Mouse (Mus musculus): ENCODE results near the gene Timd2. TPM values are rescaled to one million over a fixed set of nuclear protein-coding genes. Genes with fewer than 3 reads are reported as not detected.

The Timd2 gene
- polyA plus RNA-seq, 1 experiment from 2014 or later: not detected

GRCm38 (mm10) chr11:46619929-46620328 lies 86.9 kb downstream of the Timd2 start:
- ATAC-seq (ENCODE audit: low FRiP score, low TSS enrichment) (no peak), DNase-seq (ENCODE audit: low spot score) (no peak)
- Histone ChIP-seq H3K4me1 (replicated peaks; ENCODE audit: control insufficient read depth, insufficient read depth) (no peaks in the 10 kb centered on the region), H3K4me2 (replicated peaks; ENCODE audit: low read depth) (no peak overlapping the region), H3K9ac (ENCODE audit: low read length) (no peak overlapping the region), H3K27me3 (ENCODE audit: control insufficient read depth, insufficient read depth, low read length) (no peaks in the 10 kb centered on the region), H3K36me3 (ENCODE audit: control insufficient read depth, insufficient read depth, low read length) (no peaks in the 10 kb centered on the region), H3K4me3 (ENCODE audit: low read depth, low read length) (no peak overlapping the region), H3K9me3 (ENCODE audit: control insufficient read depth, low read length) (no peaks in the 10 kb centered on the region), H3K27ac (replicated peaks) (no peak overlapping the region)
- 86% methylated on average over 1 of the region's 1 CpGs for WGBS
- no peak for TF ChIP-seq EP300 (optimal IDR thresholded peaks at IDR 0.05)
- no peak for TF ChIP-seq CTCF (IDR thresholded peaks at IDR 0.05; ENCODE audit: low read depth)

Other genes starting within 250 kb of the Timd2 start
- not detected in 2 replicates for gene Gm12169, start 182.8 kb downstream of the Timd2 start, polyA plus RNA-seq (2015; fragmentation: Nextera tagmentation; extraction: Ambion mirVana)
- gene BC053393, start 135.5 kb downstream of the Timd2 start, polyA plus RNA-seq (2015; fragmentation: Nextera tagmentation; extraction: Ambion mirVana): not detected in 2 replicates
- gene Dppa1, start 77.8 kb downstream of the Timd2 start, polyA plus RNA-seq (2015; fragmentation: Nextera tagmentation; extraction: Ambion mirVana): not detected in 2 replicates
- gene Havcr1, start 28.0 kb upstream of the Timd2 start, polyA plus RNA-seq (2015; fragmentation: Nextera tagmentation; extraction: Ambion mirVana): not detected in 2 replicates
- gene Timd4, start 103.7 kb upstream of the Timd2 start, polyA plus RNA-seq (2015; fragmentation: Nextera tagmentation; extraction: Ambion mirVana): 0.16 and 0.31 TPM in 2 replicates